Mouse (Mus musculus) myocyte (in vitro differentiated cells): ENCODE data around the gene Cd9. TPM values are rescaled to one million over a fixed set of nuclear protein-coding genes. Genes with fewer than 3 reads are reported as not detected.
A peak's percentile ranks its signal among the peaks of the same experiment; 100 is the strongest.

Source experiments
- H3K27me3 ChIP-seq: one replicate; pipeline ENCODE4 v1.6.1; 2011; ENCODE audit not compliant: control insufficient read depth, insufficient read depth, insufficient read length
- H3K36me3 ChIP-seq: one replicate; pipeline ENCODE4 v1.6.1; 2011; ENCODE audit not compliant: control insufficient read depth, insufficient read depth
- H3K4me2 ChIP-seq: one replicate; pipeline ENCODE4 v1.6.1; 2011; ENCODE audit warnings: low read depth, control low read depth
- H3K4me3 ChIP-seq: one replicate; pipeline ENCODE4 v1.5.1; 2011; ENCODE audit warnings: mild to moderate bottlenecking, control low read depth, moderate library complexity
- H3K79me2 ChIP-seq: one replicate; pipeline ENCODE4 v1.6.1; 2011; ENCODE audit not compliant: control insufficient read depth, insufficient read depth
- H3ac ChIP-seq: one replicate; pipeline ENCODE4 v1.6.1; 2011; ENCODE audit not compliant: control insufficient read depth, insufficient read length
- CEBPB ChIP-seq: IDR thresholded peaks from 2 replicates; pipeline ENCODE4 v1.6.1; 2011; ENCODE audit warnings: mild to moderate bottlenecking, moderate library complexity; ENCODE audit not compliant: poor library complexity, insufficient read depth, severe bottlenecking
- E2F4 ChIP-seq: IDR thresholded peaks from one replicate; pipeline ENCODE4 v1.6.1; 2011; ENCODE audit warnings: mild to moderate bottlenecking, control low read depth, moderate library complexity; ENCODE audit not compliant: insufficient read depth
- MAX ChIP-seq: IDR thresholded peaks from one replicate; pipeline ENCODE4 v1.6.1; 2011; ENCODE audit warnings: low read depth, mild to moderate bottlenecking, control low read depth
- MYOD1 ChIP-seq, 3 experiments: IDR thresholded peaks; one replicate each; pipeline ENCODE4 v1.6.1; 2011; ENCODE audit warnings: control low read depth in 2 of 3, low read depth in 2 of 3, mild to moderate bottlenecking in 2 of 3, moderate library complexity in 1 of 3; ENCODE audit not compliant: insufficient read length in 2 of 3, control insufficient read depth in 1 of 3
- MYOG ChIP-seq, 3 experiments: IDR thresholded peaks; one replicate each; pipeline ENCODE4 v1.6.1; 2011; ENCODE audit warnings: control low read depth in 2 of 3, low read depth in 2 of 3, mild to moderate bottlenecking in 2 of 3; ENCODE audit not compliant: insufficient read length in 2 of 3, control insufficient read depth in 1 of 3, insufficient read depth in 1 of 3
- POLR2A ChIP-seq: IDR thresholded peaks from one replicate; pipeline ENCODE4 v1.6.1; 2011; ENCODE audit warnings: low read depth, mild to moderate bottlenecking, control low read depth, moderate library complexity; ENCODE audit not compliant: insufficient read length
- POLR2AphosphoS2 ChIP-seq: IDR thresholded peaks from one replicate; pipeline ENCODE4 v1.6.1; 2011; ENCODE audit warnings: low read depth, control low read depth; ENCODE audit not compliant: insufficient read length
- REST ChIP-seq: IDR thresholded peaks from one replicate; pipeline ENCODE4 v1.6.1; 2011; ENCODE audit warnings: mild to moderate bottlenecking, control low read depth, moderate library complexity; ENCODE audit not compliant: insufficient read depth, insufficient read length
- SRF ChIP-seq: IDR thresholded peaks from one replicate; pipeline ENCODE4 v1.6.1; 2011; ENCODE audit warnings: low read depth; ENCODE audit not compliant: control insufficient read depth, insufficient read length
- TCF12 ChIP-seq: IDR thresholded peaks from one replicate; pipeline ENCODE4 v1.6.1; 2011; ENCODE audit warnings: mild to moderate bottlenecking, control low read depth; ENCODE audit not compliant: poor library complexity, insufficient read depth, severe bottlenecking
- TCF3 ChIP-seq: IDR thresholded peaks from one replicate; pipeline ENCODE4 v1.6.1; 2011; ENCODE audit warnings: low read depth, control low read depth; ENCODE audit not compliant: insufficient read length
- USF1 ChIP-seq: IDR thresholded peaks from one replicate; pipeline ENCODE4 v1.6.1; 2011; ENCODE audit warnings: low read depth, mild to moderate bottlenecking, control low read depth, moderate library complexity
- polyA plus RNA-seq: library from polyadenylated mRNA; unstranded; fragments of >200 nt; fragmentation: generic; extraction: Trizol; gene quantifications from one replicate; pipeline ENCODE4 v1.2.1, GENCODE M21; 2012; ENCODE audit warnings: missing spikeins

The Cd9 gene
- polyA plus RNA-seq, 1 experiment = 216 TPM

GRCm38 (mm10) chr6:125436753-125437152, 57.8 kb downstream of the Cd9 start:
- Histone ChIP-seq H3ac (no peak overlapping the region), H3K36me3 (no peaks in the 10 kb centered on the region), H3K79me2 (no peaks in the 10 kb centered on the region), H3K27me3 (no peaks in the 10 kb centered on the region), H3K4me3 (no peak overlapping the region), H3K4me2 (no peak overlapping the region)
- TF ChIP-seq TCF3 (no peak), E2F4 (no peak), MYOD1 (IDR thresholded peaks at IDR 0.05; ENCODE audit: control insufficient read depth in 1 of 3, insufficient read length in 2 of 3, low read depth in 2 of 3) (no peak), MYOG (IDR thresholded peaks at IDR 0.05; ENCODE audit: control insufficient read depth in 1 of 3, insufficient read depth in 1 of 3, insufficient read length in 2 of 3, low read depth in 2 of 3) (no peak), USF1 (no peak), TCF12 (no peak), MAX (no peak), POLR2A (no peak), CEBPB (no peak), SRF (no peak), REST (no peak), POLR2AphosphoS2 (no peak)

- no peak overlapping the region for H3K4me3 ChIP-seq
- H3ac ChIP-seq = no peak overlapping the region
- H3K79me2 ChIP-seq = no peaks in the 10 kb centered on the region
- no peaks in the 10 kb centered on the region for H3K27me3 ChIP-seq
- H3K36me3 ChIP-seq = no peaks in the 10 kb centered on the region
- TF ChIP-seq MYOD1 (IDR thresholded peaks at IDR 0.05; ENCODE audit: control insufficient read depth in 1 of 3, insufficient read length in 2 of 3, low read depth in 2 of 3) (peak in 2 of 3 experiments; percentile 82 to 92), E2F4 (no peak)
- H3K4me2 ChIP-seq = peak overlapping the region; percentile 18
Measured at GRCm38 (mm10) chr6:125434735-125435518, 59.7 kb downstream of the Cd9 start.

GRCm38 (mm10) chr6:125433704-125434447, 60.7 kb downstream of the Cd9 start:
- Histone ChIP-seq H3ac (no peak overlapping the region), H3K79me2 (no peaks in the 10 kb centered on the region), H3K27me3 (no peaks in the 10 kb centered on the region), H3K4me2 (peak overlapping the region; percentile 7), H3K4me3 (no peak overlapping the region), H3K36me3 (no peaks in the 10 kb centered on the region)
- TF ChIP-seq MYOD1 (IDR thresholded peaks at IDR 0.05; ENCODE audit: control insufficient read depth in 1 of 3, insufficient read length in 2 of 3, low read depth in 2 of 3) (no peak), MAX (no peak), USF1 (no peak), REST (no peak), POLR2A (no peak), TCF3 (no peak), CEBPB (no peak)

GRCm38 (mm10) chr6:125433257-125433656, 61.3 kb downstream of the Cd9 start:
- Histone ChIP-seq H3ac (no peak overlapping the region), H3K4me2 (peak overlapping the region; percentile 7), H3K4me3 (no peak overlapping the region), H3K79me2 (no peaks in the 10 kb centered on the region), H3K27me3 (no peaks in the 10 kb centered on the region), H3K36me3 (no peaks in the 10 kb centered on the region)
- TF ChIP-seq CEBPB (no peak), REST (no peak)

GRCm38 (mm10) chr6:125432522-125432921, 62.1 kb downstream of the Cd9 start:
- Histone ChIP-seq H3K27me3 (no peaks in the 10 kb centered on the region), H3ac (no peak overlapping the region), H3K4me2 (no peak overlapping the region), H3K4me3 (no peak overlapping the region), H3K36me3 (no peaks in the 10 kb centered on the region), H3K79me2 (no peaks in the 10 kb centered on the region)
- TF ChIP-seq MYOD1 (IDR thresholded peaks at IDR 0.05; ENCODE audit: control insufficient read depth in 1 of 3, insufficient read length in 2 of 3, low read depth in 2 of 3) = no peak
- TF ChIP-seq SRF = no peak
